Mouse (Mus musculus): Measurements from ENCODE around the gene Gmpr. TPM values are rescaled to one million over a fixed set of nuclear protein-coding genes. Genes with fewer than 3 reads are reported as not detected.
A peak's percentile ranks its signal among the peaks of the same experiment; 100 is the strongest.

Gmpr gene
- polyA plus RNA-seq, 1 experiment from 2014 or later, result 75.5 TPM

- H3K9ac ChIP-seq (replicated peaks), result peak overlapping the region; percentile 87
- H3K27ac ChIP-seq (ENCODE audit: low read depth), result peak overlapping the region; percentile 59
- no peaks in the 10 kb centered on the region for H3K9me3 ChIP-seq (ENCODE audit: low read length)
- TF ChIP-seq CTCF (IDR thresholded peaks at IDR 0.05; ENCODE audit: low read depth) (no peak), EP300 (IDR thresholded peaks at IDR 0.05; ENCODE audit: low read depth) (no peak)
- no peak for DNase-seq
- ATAC-seq, result no peak
- H3K36me3 ChIP-seq (replicated peaks; ENCODE audit: insufficient read depth, low read length), result no peaks in the 10 kb centered on the region
- H3K27me3 ChIP-seq (ENCODE audit: insufficient read depth, low read length), result 0 out of 2 replicates have a peak, but pooled peaks cover 7% of the 10 kb centered on the region
- H3K4me2 ChIP-seq (ENCODE audit: low read depth, low read length), result peak overlapping the region; percentile 93
- WGBS (ENCODE audit: insufficient replicate concordance), result 58% methylated on average over 6 of the region's 6 CpGs
- H3K4me1 ChIP-seq (ENCODE audit: insufficient read depth), result peaks cover 55% of the 10 kb centered on the region
- peak overlapping the region; percentile 85 for H3K4me3 ChIP-seq (ENCODE audit: low read depth, low read length)
These were observed 2.1 kb downstream of the Gmpr start for GRCm38 (mm10) chr13:45509366-45509765.

- TF ChIP-seq CTCF (IDR thresholded peaks at IDR 0.05; ENCODE audit: low read depth) (no peak), EP300 (IDR thresholded peaks at IDR 0.05; ENCODE audit: low read depth) (peak; percentile 97)
- Histone ChIP-seq H3K4me2 (ENCODE audit: low read depth, low read length) (peak overlapping the region; percentile 93), H3K4me1 (ENCODE audit: insufficient read depth) (peaks cover 57% of the 10 kb centered on the region), H3K9me3 (ENCODE audit: low read length) (no peaks in the 10 kb centered on the region), H3K27ac (ENCODE audit: low read depth) (peak overlapping the region; percentile 80), H3K9ac (replicated peaks) (peak overlapping the region; percentile 23), H3K4me3 (ENCODE audit: low read depth, low read length) (peak overlapping the region; percentile 85), H3K36me3 (replicated peaks; ENCODE audit: insufficient read depth, low read length) (peaks cover 6% of the 10 kb centered on the region; the same call in 1 of the 2 replicates), H3K27me3 (ENCODE audit: insufficient read depth, low read length) (0 out of 2 replicates have a peak, but pooled peaks cover 7% of the 10 kb centered on the region)
- 41% methylated on average over 6 of the region's 6 CpGs for WGBS (ENCODE audit: insufficient replicate concordance)
- peak; percentile 55 for ATAC-seq
- DNase-seq, result peak; percentile 36
These were observed 4.6 kb downstream of the Gmpr start for GRCm38 (mm10) chr13:45511706-45512435.

- H3K36me3 ChIP-seq (replicated peaks; ENCODE audit: insufficient read depth, low read length), result peaks cover 13% of the 10 kb centered on the region; the same call in 1 of the 2 replicates
- TF ChIP-seq CTCF (IDR thresholded peaks at IDR 0.05; ENCODE audit: low read depth), result no peak
- no peak for TF ChIP-seq EP300 (IDR thresholded peaks at IDR 0.05; ENCODE audit: low read depth)
- peaks cover 52% of the 10 kb centered on the region for H3K4me1 ChIP-seq (ENCODE audit: insufficient read depth)
- H3K9me3 ChIP-seq (ENCODE audit: low read length), result no peaks in the 10 kb centered on the region
- peak overlapping the region; percentile 85 for H3K4me3 ChIP-seq (ENCODE audit: low read depth, low read length)
- DNase-seq, result no peak
- WGBS (ENCODE audit: insufficient replicate concordance), result 49% methylated on average over 8 of the region's 8 CpGs
- peak; percentile 16 for ATAC-seq
- peak overlapping the region; percentile 93 for H3K4me2 ChIP-seq (ENCODE audit: low read depth, low read length)
- H3K9ac ChIP-seq (replicated peaks), result peak overlapping the region; percentile 23
- peak overlapping the region; percentile 80 for H3K27ac ChIP-seq (ENCODE audit: low read depth)
- 0 out of 2 replicates have a peak, but pooled peaks cover 2% of the 10 kb centered on the region for H3K27me3 ChIP-seq (ENCODE audit: insufficient read depth, low read length)
These were observed 5.3 kb downstream of the Gmpr start for GRCm38 (mm10) chr13:45512531-45512930.

- TF ChIP-seq EP300 (IDR thresholded peaks at IDR 0.05; ENCODE audit: low read depth) (peak; percentile 44), CTCF (IDR thresholded peaks at IDR 0.05; ENCODE audit: low read depth) (no peak)
- H3K27ac ChIP-seq (ENCODE audit: low read depth), result peak overlapping the region; percentile 80
- 0 out of 2 replicates have a peak, but pooled peaks cover 2% of the 10 kb centered on the region for H3K27me3 ChIP-seq (ENCODE audit: insufficient read depth, low read length)
- H3K4me2 ChIP-seq (ENCODE audit: low read depth, low read length), result peak overlapping the region; percentile 93
- H3K36me3 ChIP-seq (replicated peaks; ENCODE audit: insufficient read depth, low read length), result peaks cover 14% of the 10 kb centered on the region; the same call in 1 of the 2 replicates
- peak overlapping the region; percentile 85; the same call in 1 of the 2 replicates for H3K4me3 ChIP-seq (ENCODE audit: low read depth, low read length)
- ATAC-seq, result no peak
- peaks cover 46% of the 10 kb centered on the region for H3K4me1 ChIP-seq (ENCODE audit: insufficient read depth)
- WGBS (ENCODE audit: insufficient replicate concordance), result 59% methylated on average over 12 of the region's 12 CpGs
- DNase-seq, result no peak
- H3K9me3 ChIP-seq (ENCODE audit: low read length), result no peaks in the 10 kb centered on the region
- H3K9ac ChIP-seq (replicated peaks), result peak overlapping the region; percentile 35; the same call in 1 of the 2 replicates
These were observed 6.1 kb downstream of the Gmpr start for GRCm38 (mm10) chr13:45513009-45513984.

- Histone ChIP-seq H3K27me3 (ENCODE audit: insufficient read depth, low read length) (0 out of 2 replicates have a peak, but pooled peaks cover 2% of the 10 kb centered on the region), H3K4me2 (ENCODE audit: low read depth, low read length) (peak overlapping the region; percentile 93), H3K4me1 (ENCODE audit: insufficient read depth) (peaks cover 46% of the 10 kb centered on the region), H3K4me3 (ENCODE audit: low read depth, low read length) (peak overlapping the region; percentile 1; the same call in 1 of the 2 replicates), H3K9me3 (ENCODE audit: low read length) (no peaks in the 10 kb centered on the region), H3K27ac (ENCODE audit: low read depth) (peak overlapping the region; percentile 37; the same call in 1 of the 2 replicates), H3K9ac (replicated peaks) (peak overlapping the region; percentile 35; the same call in 1 of the 2 replicates), H3K36me3 (replicated peaks; ENCODE audit: insufficient read depth, low read length) (peaks cover 14% of the 10 kb centered on the region; the same call in 1 of the 2 replicates)
- TF ChIP-seq EP300 (IDR thresholded peaks at IDR 0.05; ENCODE audit: low read depth) (no peak), CTCF (IDR thresholded peaks at IDR 0.05; ENCODE audit: low read depth) (no peak)
- DNase-seq, result no peak
- WGBS (ENCODE audit: insufficient replicate concordance), result 23% methylated on average over 5 of the region's 5 CpGs
- no peak for ATAC-seq
These were observed 6.9 kb downstream of the Gmpr start for GRCm38 (mm10) chr13:45514115-45514514.
